Mouse (Mus musculus) midbrain, embryonic 15.5 days (tissue): ENCODE measurements around the gene Cacna1c. TPM values are rescaled to one million over a fixed set of nuclear protein-coding genes. Genes with fewer than 3 reads are reported as not detected.

Experiments
- ATAC-seq: fragments of 200-750 bp; cut with Nextera tagmentation; replicated peaks from 2 replicates; pipeline ENCODE4 v1.8.0; 2017; ENCODE audit warnings: moderate TSS enrichment
- H3K27ac ChIP-seq: fragments of 300-500 bp; sonication (generic); 2 replicates; pipeline ENCODE4 v1.5.1; 2015; ENCODE audit warnings: mild to moderate bottlenecking, inconsistent platforms
- H3K27me3 ChIP-seq: fragments of 300-500 bp; sonication (generic); replicated peaks from 2 replicates; pipeline ENCODE4 v1.6.1; 2015; ENCODE audit warnings: inconsistent platforms
- H3K36me3 ChIP-seq: fragments of 300-500 bp; sonication (generic); replicated peaks from 2 replicates; pipeline ENCODE4 v1.6.1; 2015; ENCODE audit warnings: inconsistent platforms
- H3K4me1 ChIP-seq: fragments of 300-500 bp; sonication (generic); 2 replicates; pipeline ENCODE4 v1.6.1; 2015; ENCODE audit warnings: inconsistent platforms
- H3K4me2 ChIP-seq: fragments of 300-500 bp; sonication (generic); 2 replicates; pipeline ENCODE4 v1.6.1; 2015; ENCODE audit warnings: inconsistent platforms, mild to moderate bottlenecking, moderate library complexity
- H3K4me3 ChIP-seq: fragments of 300-500 bp; sonication (generic); 2 replicates; pipeline ENCODE4 v1.5.1; 2015; ENCODE audit warnings: mild to moderate bottlenecking, inconsistent platforms
- H3K9ac ChIP-seq: fragments of 300-500 bp; sonication (generic); 2 replicates; pipeline ENCODE4 v1.6.1; 2015; ENCODE audit warnings: mild to moderate bottlenecking, inconsistent platforms
- H3K9me3 ChIP-seq: fragments of 300-500 bp; sonication (generic); 2 replicates; pipeline ENCODE4 v1.6.1; 2016; ENCODE audit warnings: inconsistent platforms
- WGBS: fragments of 180-500 bp; shearing (Covaris S2); methylation state at CpG from one replicate; pipeline ENCODE4 v1.1.7; 2015; ENCODE audit warnings: mixed read lengths; 5-methylcytosine and 5-hydroxymethylcytosine counted together
- polyA plus RNA-seq: library from polyadenylated mRNA; unstranded; fragments of >200 nt; fragmentation: Nextera tagmentation; extraction: Ambion mirVana; gene quantifications from 2 replicates; pipeline ENCODE4 v1.2.1, GENCODE M21; 2015

Cacna1c gene
- polyA plus RNA-seq, 1 experiment from 2014 or later: 7.9 TPM

DNA sequence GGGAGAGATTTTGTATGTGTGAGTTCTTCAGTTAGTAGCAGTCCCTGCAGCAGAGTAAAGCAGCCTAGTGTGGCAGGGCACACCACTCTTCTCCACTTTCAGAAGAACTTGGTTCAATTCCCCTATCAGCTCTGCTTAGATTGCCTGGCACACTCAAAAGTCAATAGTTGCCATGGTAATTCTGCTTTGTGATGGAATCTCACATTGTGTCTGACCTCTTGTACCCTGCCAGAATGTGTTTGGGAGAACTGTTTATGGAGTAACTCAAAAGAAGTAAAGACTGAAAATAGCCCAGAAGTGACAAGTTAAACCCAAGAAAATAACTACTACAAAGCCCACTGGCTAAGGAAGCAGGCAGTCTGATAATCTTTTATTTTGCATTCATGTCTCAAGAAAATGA lies 240.4 kb downstream of the Cacna1c start:
- no peak overlapping the region for H3K4me2 ChIP-seq
- H3K4me3 ChIP-seq: no peak overlapping the region
- no peaks in the 10 kb centered on the region for H3K9me3 ChIP-seq
- no peak for ATAC-seq
- H3K27me3 ChIP-seq: no peaks in the 10 kb centered on the region
- H3K27ac ChIP-seq: no peak overlapping the region
- H3K9ac ChIP-seq: no peak overlapping the region
- H3K36me3 ChIP-seq: no peaks in the 10 kb centered on the region
- H3K4me1 ChIP-seq: no peaks in the 10 kb centered on the region

- no peak overlapping the region for H3K27ac ChIP-seq
- no peaks in the 10 kb centered on the region for H3K4me1 ChIP-seq
- no peak overlapping the region for H3K9ac ChIP-seq
- WGBS: 84% methylated on average over 7 of the region's 7 CpGs
- H3K27me3 ChIP-seq: no peaks in the 10 kb centered on the region
- no peaks in the 10 kb centered on the region for H3K9me3 ChIP-seq
- no peak for ATAC-seq
- no peak overlapping the region for H3K4me3 ChIP-seq
- H3K4me2 ChIP-seq: no peak overlapping the region
- H3K36me3 ChIP-seq: no peaks in the 10 kb centered on the region
Measured at GRCm38 (mm10) chr6:118954988-118955554, 241.1 kb downstream of the Cacna1c start.

GRCm38 (mm10) chr6:118952377-118952776 lies 243.8 kb downstream of the Cacna1c start:
- no peaks in the 10 kb centered on the region for H3K36me3 ChIP-seq
- no peaks in the 10 kb centered on the region for H3K27me3 ChIP-seq
- 85% methylated on average over 9 of the region's 9 CpGs for WGBS
- no peak overlapping the region for H3K9ac ChIP-seq
- H3K9me3 ChIP-seq: no peaks in the 10 kb centered on the region
- no peak overlapping the region for H3K4me2 ChIP-seq
- no peak overlapping the region for H3K4me3 ChIP-seq
- H3K4me1 ChIP-seq: no peaks in the 10 kb centered on the region
- no peak for ATAC-seq
- no peak overlapping the region for H3K27ac ChIP-seq

GRCm38 (mm10) chr6:118950190-118950589 lies 246.0 kb downstream of the Cacna1c start:
- Histone ChIP-seq H3K36me3 (no peaks in the 10 kb centered on the region), H3K9ac (no peak overlapping the region), H3K9me3 (no peaks in the 10 kb centered on the region), H3K4me3 (no peak overlapping the region), H3K27ac (no peak overlapping the region), H3K27me3 (no peaks in the 10 kb centered on the region), H3K4me1 (no peaks in the 10 kb centered on the region), H3K4me2 (no peak overlapping the region)
- 83% methylated on average over 13 of the region's 13 CpGs for WGBS
- no peak for ATAC-seq

- no peaks in the 10 kb centered on the region for H3K9me3 ChIP-seq
- H3K4me3 ChIP-seq: no peak overlapping the region
- no peaks in the 10 kb centered on the region for H3K4me1 ChIP-seq
- H3K27ac ChIP-seq: no peak overlapping the region
- no peak for ATAC-seq
- no peaks in the 10 kb centered on the region for H3K36me3 ChIP-seq
- H3K27me3 ChIP-seq: no peaks in the 10 kb centered on the region
- H3K4me2 ChIP-seq: no peak overlapping the region
- 88% methylated on average over 8 of the region's 8 CpGs for WGBS
- H3K9ac ChIP-seq: no peak overlapping the region
Measured at GRCm38 (mm10) chr6:118947286-118947685, 248.9 kb downstream of the Cacna1c start.

DNA sequence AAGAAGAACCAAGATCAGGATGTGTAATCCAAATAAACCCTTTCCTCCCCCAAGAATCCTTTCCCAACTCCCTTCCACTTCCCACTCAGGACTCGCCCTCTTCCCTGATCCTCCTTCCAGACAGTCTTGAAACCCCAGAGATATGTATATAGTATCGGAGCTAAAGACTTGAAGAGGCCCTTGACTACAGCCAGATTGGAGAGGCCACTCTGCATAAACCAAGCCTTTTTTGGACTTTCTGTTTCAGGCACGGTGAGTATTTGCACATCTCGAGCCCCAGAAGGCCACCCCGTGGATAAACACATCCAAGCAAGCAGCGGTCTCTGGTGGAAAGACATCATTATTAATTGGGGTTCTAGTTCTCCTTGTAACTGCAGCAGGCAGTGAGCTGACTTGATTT lies 249.6 kb downstream of the Cacna1c start:
- Histone ChIP-seq H3K36me3 (no peaks in the 10 kb centered on the region), H3K4me1 (no peaks in the 10 kb centered on the region), H3K27me3 (no peaks in the 10 kb centered on the region), H3K9ac (no peak overlapping the region), H3K9me3 (no peaks in the 10 kb centered on the region), H3K4me3 (no peak overlapping the region), H3K27ac (no peak overlapping the region), H3K4me2 (no peak overlapping the region)
- ATAC-seq: no peak
- 84% methylated on average over 6 of the region's 6 CpGs for WGBS

- Histone ChIP-seq H3K9me3 (no peaks in the 10 kb centered on the region), H3K4me1 (no peaks in the 10 kb centered on the region), H3K27ac (no peak overlapping the region), H3K36me3 (no peaks in the 10 kb centered on the region), H3K9ac (no peak overlapping the region), H3K27me3 (no peaks in the 10 kb centered on the region), H3K4me3 (no peak overlapping the region), H3K4me2 (no peak overlapping the region)
- no peak for ATAC-seq
- WGBS: 87% methylated on average over 4 of the region's 4 CpGs
Measured at GRCm38 (mm10) chr6:118944093-118944492, 252.1 kb downstream of the Cacna1c start.

DNA sequence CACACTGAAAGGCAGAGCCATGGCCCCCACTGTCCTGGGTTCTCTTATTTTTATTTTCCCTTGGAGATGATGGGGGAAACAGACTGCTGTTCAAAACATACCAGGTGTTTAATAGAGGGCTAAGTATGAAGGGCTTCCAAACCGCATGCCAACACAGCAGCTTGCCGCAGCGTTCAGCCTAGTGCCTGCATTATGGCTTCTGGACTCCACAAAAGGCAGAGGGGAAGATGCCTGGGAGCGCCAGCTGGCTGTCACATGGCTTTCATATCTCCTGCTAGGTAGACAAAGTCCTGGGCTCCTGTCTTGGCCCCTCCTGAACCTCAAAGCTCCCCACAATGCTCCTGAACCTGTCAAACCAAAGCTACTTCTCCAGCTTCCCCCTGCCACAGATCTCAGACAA lies 254.4 kb downstream of the Cacna1c start:
- Histone ChIP-seq H3K9me3 (no peaks in the 10 kb centered on the region), H3K4me3 (no peak overlapping the region), H3K4me2 (no peak overlapping the region), H3K36me3 (no peaks in the 10 kb centered on the region), H3K9ac (no peak overlapping the region), H3K27ac (no peak overlapping the region), H3K27me3 (no peaks in the 10 kb centered on the region), H3K4me1 (no peaks in the 10 kb centered on the region)
- 85% methylated on average over 4 of the region's 4 CpGs for WGBS
- no peak for ATAC-seq

DNA sequence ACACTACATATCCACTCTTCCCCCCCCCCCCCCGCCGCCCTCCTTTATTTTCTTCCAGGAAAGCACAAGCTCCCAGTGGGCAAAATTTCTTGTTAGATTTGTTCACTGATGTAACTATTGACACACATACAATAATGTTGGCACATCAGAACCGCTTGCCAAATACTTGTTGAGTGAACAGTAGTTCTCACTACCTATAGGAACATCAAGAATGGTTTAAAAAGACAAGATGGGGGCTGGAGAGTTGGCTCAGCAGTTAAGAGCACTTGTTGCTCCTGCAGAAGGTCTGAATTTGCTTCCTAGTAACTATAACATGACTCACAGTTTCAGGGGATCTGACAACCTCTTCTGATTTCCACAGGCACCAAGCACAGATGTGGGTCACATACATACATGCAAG lies 255.2 kb downstream of the Cacna1c start:
- no peak for ATAC-seq
- no peak overlapping the region for H3K4me2 ChIP-seq
- no peak overlapping the region for H3K27ac ChIP-seq
- H3K4me1 ChIP-seq: no peaks in the 10 kb centered on the region
- H3K36me3 ChIP-seq: no peaks in the 10 kb centered on the region
- H3K9ac ChIP-seq: no peak overlapping the region
- WGBS: 89% methylated on average over 3 of the region's 3 CpGs
- no peak overlapping the region for H3K4me3 ChIP-seq
- H3K27me3 ChIP-seq: no peaks in the 10 kb centered on the region
- no peaks in the 10 kb centered on the region for H3K9me3 ChIP-seq

DNA sequence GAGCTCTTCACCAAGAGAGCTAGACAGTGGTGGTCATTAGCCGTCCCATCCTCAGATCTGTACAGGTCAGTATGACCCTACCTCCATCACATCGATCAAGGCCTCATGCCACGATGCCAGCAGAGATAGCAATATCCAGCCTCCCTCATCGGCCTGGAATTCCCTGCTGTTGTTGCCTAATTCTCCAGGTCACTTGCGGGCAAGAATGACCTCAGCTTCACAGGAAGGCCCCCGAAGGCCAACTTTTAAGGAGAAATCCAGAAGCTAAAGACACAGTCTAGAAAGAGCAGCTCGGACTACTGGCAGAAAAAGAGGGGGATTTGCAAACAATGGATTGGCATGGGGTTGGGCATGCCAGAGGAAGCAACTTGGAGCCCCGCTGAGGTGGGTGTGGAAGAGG lies 256.6 kb downstream of the Cacna1c start:
- Histone ChIP-seq H3K27ac (no peak overlapping the region), H3K4me2 (no peak overlapping the region), H3K27me3 (no peaks in the 10 kb centered on the region), H3K36me3 (no peaks in the 10 kb centered on the region), H3K4me1 (no peaks in the 10 kb centered on the region), H3K9me3 (no peaks in the 10 kb centered on the region), H3K9ac (no peak overlapping the region), H3K4me3 (no peak overlapping the region)
- no peak for ATAC-seq
- WGBS: 89% methylated on average over 8 of the region's 8 CpGs

DNA sequence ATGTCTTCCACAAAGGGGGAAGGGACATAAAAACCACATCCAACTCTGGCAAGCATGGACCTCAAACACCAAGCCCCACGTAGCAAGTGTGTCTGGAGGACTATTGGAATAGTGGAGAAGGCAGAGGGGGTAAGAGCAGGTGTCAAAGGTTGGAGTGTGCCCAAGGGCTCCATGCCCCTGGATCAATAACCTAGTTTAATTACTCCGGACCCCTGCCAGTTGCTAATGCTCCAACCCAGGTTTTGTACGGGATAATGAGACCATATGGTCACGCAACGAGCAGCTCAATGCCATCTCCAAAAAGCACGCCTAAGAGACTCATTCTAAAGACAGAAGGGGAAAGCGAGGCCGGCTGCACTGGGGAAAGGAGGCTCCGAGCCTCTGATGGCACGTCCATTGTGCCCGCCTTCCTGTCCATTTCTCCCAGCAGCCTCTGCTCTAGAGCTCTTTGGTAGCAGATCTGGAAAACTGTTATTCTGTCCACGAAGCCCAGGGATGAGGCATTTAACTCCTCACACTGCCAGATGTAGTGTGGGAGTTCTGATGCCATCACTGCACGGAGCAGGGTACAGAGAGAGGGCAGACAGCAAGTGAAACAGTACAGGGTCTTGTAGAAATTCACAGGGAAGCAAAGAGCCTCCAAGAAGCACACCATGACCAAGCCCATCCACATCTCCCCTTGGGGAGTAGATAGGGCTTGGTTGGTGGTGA lies 257.7 kb downstream of the Cacna1c start:
- Histone ChIP-seq H3K9ac (no peak overlapping the region), H3K4me1 (no peaks in the 10 kb centered on the region), H3K4me3 (no peak overlapping the region), H3K4me2 (no peak overlapping the region), H3K9me3 (no peaks in the 10 kb centered on the region), H3K27ac (no peak overlapping the region), H3K36me3 (no peaks in the 10 kb centered on the region), H3K27me3 (no peaks in the 10 kb centered on the region)
- no peak for ATAC-seq
- WGBS: 76% methylated on average over 13 of the region's 13 CpGs

- H3K36me3 ChIP-seq: no peaks in the 10 kb centered on the region
- H3K4me2 ChIP-seq: no peak overlapping the region
- no peak overlapping the region for H3K4me3 ChIP-seq
- H3K9me3 ChIP-seq: no peaks in the 10 kb centered on the region
- H3K9ac ChIP-seq: no peak overlapping the region
- no peaks in the 10 kb centered on the region for H3K27me3 ChIP-seq
- H3K4me1 ChIP-seq: no peaks in the 10 kb centered on the region
- 75% methylated on average over 5 of the region's 5 CpGs for WGBS
- no peak for ATAC-seq
- no peak overlapping the region for H3K27ac ChIP-seq
Measured at GRCm38 (mm10) chr6:118937536-118937935, 258.7 kb downstream of the Cacna1c start.
